Mouse (Mus musculus): ENCODE data around the gene Dmrtb1. TPM values are rescaled to one million over a fixed set of nuclear protein-coding genes. Genes with fewer than 3 reads are reported as not detected.

The Dmrtb1 gene
- polyA plus RNA-seq, 1 experiment from 2014 or later, result 45.9 TPM

GRCm38 (mm10) chr4:107637670-107638069 lies 46.4 kb downstream of the Dmrtb1 start:
- H3K27ac ChIP-seq (ENCODE audit: low read length), result no peak overlapping the region
- no peaks in the 10 kb centered on the region for H3K27me3 ChIP-seq (ENCODE audit: control insufficient read depth, insufficient read depth, low read depth, low read length)
- 63% methylated on average over 3 of the region's 3 CpGs for WGBS
- H3K4me1 ChIP-seq (ENCODE audit: control insufficient read depth, insufficient read depth, low read length), result no peaks in the 10 kb centered on the region
- no peak for ATAC-seq
- H3K36me3 ChIP-seq (ENCODE audit: control insufficient read depth, insufficient read depth, low read length), result no peaks in the 10 kb centered on the region
- no peak overlapping the region for H3K4me3 ChIP-seq (ENCODE audit: low read depth, low read length)
- no peak overlapping the region for H3K9ac ChIP-seq (ENCODE audit: low read depth, low read length)
- no peak overlapping the region for H3K4me2 ChIP-seq (ENCODE audit: low read length)
- no peaks in the 10 kb centered on the region for H3K9me3 ChIP-seq (replicated peaks; ENCODE audit: control insufficient read depth, low read length, poor library complexity, severe bottlenecking)

GRCm38 (mm10) chr4:107636099-107636498 lies 47.9 kb downstream of the Dmrtb1 start:
- Histone ChIP-seq H3K9me3 (replicated peaks; ENCODE audit: control insufficient read depth, low read length, poor library complexity, severe bottlenecking) (no peaks in the 10 kb centered on the region), H3K9ac (ENCODE audit: low read depth, low read length) (no peak overlapping the region), H3K27ac (ENCODE audit: low read length) (no peak overlapping the region), H3K4me3 (ENCODE audit: low read depth, low read length) (no peak overlapping the region), H3K36me3 (ENCODE audit: control insufficient read depth, insufficient read depth, low read length) (no peaks in the 10 kb centered on the region), H3K27me3 (ENCODE audit: control insufficient read depth, insufficient read depth, low read depth, low read length) (no peaks in the 10 kb centered on the region), H3K4me2 (ENCODE audit: low read length) (no peak overlapping the region), H3K4me1 (ENCODE audit: control insufficient read depth, insufficient read depth, low read length) (no peaks in the 10 kb centered on the region)
- WGBS, result 80% methylated on average over 6 of the region's 6 CpGs
- peak; percentile 36 for ATAC-seq

- Histone ChIP-seq H3K4me3 (ENCODE audit: low read depth, low read length) (no peak overlapping the region), H3K36me3 (ENCODE audit: control insufficient read depth, insufficient read depth, low read length) (no peaks in the 10 kb centered on the region), H3K27me3 (ENCODE audit: control insufficient read depth, insufficient read depth, low read depth, low read length) (no peaks in the 10 kb centered on the region), H3K9me3 (replicated peaks; ENCODE audit: control insufficient read depth, low read length, poor library complexity, severe bottlenecking) (no peaks in the 10 kb centered on the region), H3K27ac (ENCODE audit: low read length) (no peak overlapping the region), H3K9ac (ENCODE audit: low read depth, low read length) (no peak overlapping the region), H3K4me2 (ENCODE audit: low read length) (no peak overlapping the region), H3K4me1 (ENCODE audit: control insufficient read depth, insufficient read depth, low read length) (no peaks in the 10 kb centered on the region)
- no peak for ATAC-seq
- 78% methylated on average over 6 of the region's 6 CpGs for WGBS
Measured at GRCm38 (mm10) chr4:107634631-107635030, 49.4 kb downstream of the Dmrtb1 start.

GRCm38 (mm10) chr4:107628921-107629411 lies 55.1 kb downstream of the Dmrtb1 start:
- no peak for ATAC-seq
- 68% methylated on average over 17 of the region's 17 CpGs for WGBS
- no peaks in the 10 kb centered on the region for H3K9me3 ChIP-seq (replicated peaks; ENCODE audit: control insufficient read depth, low read length, poor library complexity, severe bottlenecking)

GRCm38 (mm10) chr4:107628226-107628625 lies 55.8 kb downstream of the Dmrtb1 start:
- WGBS, result 75% methylated on average over 4 of the region's 4 CpGs
- H3K27ac ChIP-seq (ENCODE audit: low read length), result no peak overlapping the region
- no peaks in the 10 kb centered on the region for H3K4me1 ChIP-seq (ENCODE audit: control insufficient read depth, insufficient read depth, low read length)
- H3K4me2 ChIP-seq (ENCODE audit: low read length), result no peak overlapping the region
- H3K9me3 ChIP-seq (replicated peaks; ENCODE audit: control insufficient read depth, low read length, poor library complexity, severe bottlenecking), result no peaks in the 10 kb centered on the region
- no peaks in the 10 kb centered on the region for H3K36me3 ChIP-seq (ENCODE audit: control insufficient read depth, insufficient read depth, low read length)
- H3K4me3 ChIP-seq (ENCODE audit: low read depth, low read length), result no peak overlapping the region
- ATAC-seq, result no peak
- H3K9ac ChIP-seq (ENCODE audit: low read depth, low read length), result no peak overlapping the region
- no peaks in the 10 kb centered on the region for H3K27me3 ChIP-seq (ENCODE audit: control insufficient read depth, insufficient read depth, low read depth, low read length)

More at GRCm38 (mm10) chr4:107628921-107629411, 55.1 kb downstream of the Dmrtb1 start:
- Histone ChIP-seq H3K36me3 (ENCODE audit: control insufficient read depth, insufficient read depth, low read length) (no peaks in the 10 kb centered on the region), H3K4me3 (ENCODE audit: low read depth, low read length) (no peak overlapping the region), H3K27ac (ENCODE audit: low read length) (no peak overlapping the region), H3K27me3 (ENCODE audit: control insufficient read depth, insufficient read depth, low read depth, low read length) (no peaks in the 10 kb centered on the region), H3K9ac (ENCODE audit: low read depth, low read length) (no peak overlapping the region), H3K4me1 (ENCODE audit: control insufficient read depth, insufficient read depth, low read length) (no peaks in the 10 kb centered on the region), H3K4me2 (ENCODE audit: low read length) (no peak overlapping the region)

Small RNA genes within 50 kb of the gene (microRNA-seq; reads per million reads assigned to microRNA genes)
- not detected for gene Gm25123

Other genes with a start within 250 kb of the Dmrtb1 start
- 2.3 and 2.4 TPM in 2 replicates for gene Glis1, start 249.6 kb downstream of the Dmrtb1 start, polyA plus RNA-seq (2015; fragmentation: Nextera tagmentation; extraction: Ambion mirVana)
- 44.4 and 56.0 TPM in 2 replicates for gene Lrp8, start 118.0 kb upstream of the Dmrtb1 start, polyA plus RNA-seq (2015; fragmentation: Nextera tagmentation; extraction: Ambion mirVana)
- 103 and 108 TPM in 2 replicates for gene Magoh, start 195.5 kb upstream of the Dmrtb1 start, polyA plus RNA-seq (2015; fragmentation: Nextera tagmentation; extraction: Ambion mirVana)
- 86.7 and 88.1 TPM in 2 replicates for gene 0610037L13Rik, start 205.6 kb upstream of the Dmrtb1 start, polyA plus RNA-seq (2015; fragmentation: Nextera tagmentation; extraction: Ambion mirVana)
- gene Cpt2, start 239.4 kb upstream of the Dmrtb1 start, polyA plus RNA-seq (2015; fragmentation: Nextera tagmentation; extraction: Ambion mirVana), result 11.6 and 14.3 TPM in 2 replicates

Data from midbrain, embryonic 16.5 days (tissue).